Mouse (Mus musculus): ENCODE measurements around the gene Rnf121. TPM values are rescaled to one million over a fixed set of nuclear protein-coding genes. Genes with fewer than 3 reads are reported as not detected.

Gene Rnf121
- total RNA-seq, 1 experiment from 2014 or later: 6.6 TPM

DNA sequence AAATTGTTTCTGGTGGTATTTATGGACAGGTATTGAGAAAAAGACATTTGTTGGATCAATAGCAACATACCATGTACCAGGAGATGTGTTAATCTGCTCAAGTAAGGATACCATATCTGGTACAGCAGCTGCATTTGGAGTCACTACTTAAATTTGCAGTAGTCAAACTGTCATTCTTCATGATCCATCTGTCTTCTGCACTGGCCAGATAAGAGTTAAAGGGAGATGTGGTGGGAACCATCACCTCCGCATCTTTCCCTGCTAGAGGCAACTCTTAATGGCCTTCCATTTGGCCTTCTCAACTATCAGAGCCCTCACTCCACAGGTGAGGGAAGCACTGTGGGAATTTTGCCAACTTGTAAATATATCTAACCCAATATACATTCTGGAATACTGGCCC lies 58.7 kb downstream of the Rnf121 start:
- 0 out of 2 replicates have a peak, but pooled peaks have one; percentile 13 for ATAC-seq (replicated peaks; ENCODE audit: low read depth, poor library complexity, severe bottlenecking)

DNA sequence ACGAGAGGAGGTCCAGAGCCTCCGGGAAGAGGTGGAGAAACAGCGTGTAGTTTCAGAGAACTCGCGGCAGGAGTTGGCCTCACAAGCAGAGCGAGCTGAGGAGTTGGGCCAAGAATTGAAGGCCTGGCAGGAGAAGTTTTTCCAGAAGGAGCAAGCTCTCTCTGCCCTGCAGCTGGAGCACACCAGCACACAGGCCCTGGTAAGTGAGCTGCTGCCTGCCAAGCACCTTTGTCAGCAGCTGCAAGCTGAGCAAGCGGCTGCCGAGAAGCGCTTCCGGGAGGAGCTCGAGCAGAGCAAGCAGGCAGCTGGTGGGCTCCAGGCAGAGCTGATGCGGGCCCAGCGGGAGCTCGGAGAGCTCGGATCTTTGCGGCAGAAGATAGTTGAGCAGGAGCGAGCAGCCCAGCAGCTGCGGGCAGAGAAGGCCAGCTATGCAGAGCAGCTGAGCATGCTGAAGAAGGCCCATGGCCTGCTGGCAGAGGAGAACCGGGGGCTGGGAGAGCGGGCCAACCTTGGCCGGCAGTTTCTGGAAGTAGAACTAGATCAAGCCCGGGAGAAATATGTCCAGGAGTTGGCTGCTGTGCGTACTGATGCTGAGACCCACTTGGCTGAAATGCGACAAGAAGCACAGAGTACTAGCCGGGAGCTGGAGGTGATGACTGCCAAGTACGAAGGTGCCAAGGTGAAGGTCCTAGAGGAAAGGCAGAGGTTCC lies 64.2 kb downstream of the Rnf121 start:
- ATAC-seq (replicated peaks; ENCODE audit: low read depth, poor library complexity, severe bottlenecking): no peak

GRCm38 (mm10) chr7:102000296-102000695 lies 65.0 kb downstream of the Rnf121 start:
- no peak for ATAC-seq (replicated peaks; ENCODE audit: low read depth, poor library complexity, severe bottlenecking)

- no peak for ATAC-seq (replicated peaks; ENCODE audit: low read depth, poor library complexity, severe bottlenecking)
Observed at GRCm38 (mm10) chr7:101999461-102000151, 65.7 kb downstream of the Rnf121 start.

- ATAC-seq (replicated peaks; ENCODE audit: low read depth, poor library complexity, severe bottlenecking): peak; percentile 77
Observed at GRCm38 (mm10) chr7:101998194-101998927, 66.9 kb downstream of the Rnf121 start.

DNA sequence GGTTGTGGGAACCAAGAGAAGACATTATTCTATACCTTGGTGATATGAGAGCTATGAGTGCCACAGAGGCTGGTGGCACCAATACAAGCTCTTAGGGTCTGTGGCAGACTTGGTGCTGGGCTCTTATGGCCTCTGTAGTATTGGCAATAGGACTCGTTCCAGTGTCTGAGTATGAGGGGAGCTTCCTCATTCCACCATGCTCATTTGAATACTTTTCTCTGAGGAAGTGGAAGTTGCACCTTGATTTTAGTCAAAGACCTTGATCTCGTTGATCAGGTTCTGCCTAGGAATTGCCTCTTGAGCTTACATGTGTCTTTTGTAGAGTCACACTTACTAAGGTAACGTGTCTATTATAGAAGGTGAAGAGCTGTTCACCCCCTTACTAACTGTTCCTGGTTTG lies 71.0 kb downstream of the Rnf121 start:
- no peak for ATAC-seq (replicated peaks; ENCODE audit: low read depth, poor library complexity, severe bottlenecking)

GRCm38 (mm10) chr7:101985081-101985480 lies 80.2 kb downstream of the Rnf121 start:
- no peak for ATAC-seq (replicated peaks; ENCODE audit: low read depth, poor library complexity, severe bottlenecking)

DNA sequence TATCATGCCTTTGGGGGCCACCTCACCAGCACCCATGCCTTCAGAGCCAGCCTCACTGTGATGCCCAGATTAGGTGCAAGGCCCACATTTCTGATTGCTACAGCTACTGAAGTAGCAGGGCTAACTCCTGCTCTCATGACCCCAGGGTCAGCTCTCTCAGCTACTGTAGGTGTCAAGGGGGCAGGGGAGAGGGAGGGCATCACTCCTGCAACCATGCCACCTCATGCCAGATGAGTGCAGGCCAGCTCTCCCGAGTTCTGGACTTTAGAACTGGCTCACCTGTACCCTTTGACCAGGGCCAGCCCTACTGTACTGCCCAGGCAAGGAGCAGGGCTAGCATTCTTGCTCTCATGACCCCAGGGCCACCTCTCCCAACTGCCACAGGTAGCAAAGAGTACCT lies 82.5 kb downstream of the Rnf121 start:
- ATAC-seq (replicated peaks; ENCODE audit: low read depth, poor library complexity, severe bottlenecking): no peak

GRCm38 (mm10) chr7:101974505-101974904 lies 90.8 kb downstream of the Rnf121 start:
- no peak for ATAC-seq (replicated peaks; ENCODE audit: low read depth, poor library complexity, severe bottlenecking)

DNA sequence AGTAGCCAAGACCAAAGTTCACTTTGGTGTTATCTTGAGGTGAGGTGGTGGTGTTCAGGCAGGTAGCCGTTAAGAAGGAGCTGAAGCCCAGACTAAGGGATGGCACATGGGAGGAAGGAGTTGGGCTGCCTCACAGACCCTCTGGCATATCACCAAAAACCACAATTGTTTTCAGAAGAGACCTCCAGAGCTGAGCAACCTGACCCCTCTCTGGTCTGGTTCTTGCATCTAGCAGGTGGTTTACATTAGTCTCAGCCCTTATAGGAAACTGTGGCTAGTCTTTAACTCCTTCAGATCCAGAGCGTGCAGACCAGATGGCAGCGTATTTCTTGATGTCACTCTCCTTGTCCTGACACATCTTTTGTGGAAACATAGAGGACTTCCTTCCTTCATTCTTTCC lies 91.5 kb downstream of the Rnf121 start:
- no peak for ATAC-seq (replicated peaks; ENCODE audit: low read depth, poor library complexity, severe bottlenecking)

DNA sequence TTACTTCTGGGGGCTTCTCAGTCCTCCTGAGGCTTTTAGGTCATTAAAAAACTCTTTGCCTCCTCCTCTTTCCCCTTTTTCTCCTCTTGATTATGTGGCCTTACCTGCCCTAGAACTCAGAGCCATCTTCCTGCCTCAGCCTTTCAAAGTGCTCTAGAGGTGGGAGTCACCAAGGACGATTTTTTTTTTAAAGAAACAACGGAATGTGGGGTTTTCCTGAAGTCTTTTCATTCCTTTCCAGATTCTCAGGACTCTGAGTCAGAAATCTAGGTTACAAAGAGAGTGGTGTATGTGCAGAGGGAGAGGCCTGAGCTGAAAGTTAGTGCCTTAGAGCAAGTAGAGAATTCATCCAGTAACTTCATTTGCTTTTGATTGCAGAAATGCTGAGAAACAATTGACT lies 93.5 kb downstream of the Rnf121 start:
- ATAC-seq (replicated peaks; ENCODE audit: low read depth, poor library complexity, severe bottlenecking): no peak

- peak; percentile 56 for ATAC-seq (replicated peaks; ENCODE audit: low read depth, poor library complexity, severe bottlenecking)
Observed at GRCm38 (mm10) chr7:101970821-101971461, 94.3 kb downstream of the Rnf121 start.

DNA sequence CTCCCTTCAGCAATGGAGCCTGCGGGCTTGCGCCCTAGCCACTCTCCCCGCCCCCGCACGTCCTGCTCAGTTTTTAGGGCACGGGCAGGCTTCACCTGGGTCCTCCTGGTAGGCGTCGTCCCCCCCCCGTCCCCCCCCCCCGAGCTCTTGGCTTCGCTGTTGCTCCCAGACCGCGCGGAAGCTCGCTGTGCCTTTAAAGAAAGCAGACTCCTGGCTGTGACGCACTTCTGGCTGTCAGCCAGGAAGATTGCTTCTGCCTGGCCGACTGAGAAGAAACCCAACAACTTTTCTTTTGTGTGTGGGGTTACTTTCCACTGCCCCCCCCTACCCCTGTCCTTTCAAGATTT lies 94.9 kb downstream of the Rnf121 start:
- ATAC-seq (replicated peaks; ENCODE audit: low read depth, poor library complexity, severe bottlenecking): peak; percentile 22; the same call in 1 of the 2 replicates

DNA sequence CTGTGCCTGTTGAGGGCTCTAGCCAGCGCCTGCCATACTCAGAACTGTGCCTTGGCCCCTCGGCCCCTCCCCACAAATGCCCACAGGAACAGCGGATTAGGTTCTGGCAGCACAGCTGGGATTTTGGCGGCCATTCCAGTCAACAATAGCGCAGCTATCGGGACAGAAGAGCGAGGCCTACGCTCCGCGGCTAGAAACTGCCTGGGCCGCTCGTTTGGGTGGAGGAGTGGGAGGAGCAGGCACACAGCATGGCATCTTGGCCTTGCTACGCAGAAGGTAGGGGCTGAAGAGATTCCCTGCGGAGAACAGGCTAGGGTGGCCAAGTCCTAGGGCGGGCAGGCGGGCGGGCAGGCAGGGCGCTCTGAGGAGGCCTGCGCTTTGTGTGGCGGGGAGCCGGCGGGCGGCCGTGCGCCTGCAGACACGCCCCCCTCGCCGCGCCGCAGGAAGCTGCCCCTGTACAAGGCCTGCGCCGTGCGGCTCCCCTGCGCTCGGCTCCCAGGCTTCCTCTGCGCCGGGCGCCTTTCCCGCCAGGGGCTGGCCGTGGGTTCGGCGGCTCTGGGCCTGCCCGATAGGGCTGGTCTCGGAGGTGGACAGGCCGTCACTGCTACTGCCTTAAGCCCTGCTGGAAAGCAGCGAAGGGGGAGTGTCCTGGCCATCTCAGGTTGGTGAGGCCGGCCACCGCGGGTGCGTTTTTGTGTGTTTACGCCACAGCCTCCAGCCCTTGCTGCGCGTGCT lies 95.4 kb downstream of the Rnf121 start:
- peak; percentile 55 for ATAC-seq (replicated peaks; ENCODE audit: low read depth, poor library complexity, severe bottlenecking)

Other genes with a start within 250 kb of the Rnf121 start
- not detected in 2 replicates for gene Phox2a, start 247.2 kb downstream of the Rnf121 start, total RNA-seq (2017)
- gene Inppl1, start 227.2 kb downstream of the Rnf121 start, total RNA-seq (2017): 1.0 and 1.8 TPM in 2 replicates
- not detected in 2 replicates for gene Folr2, start 208.3 kb downstream of the Rnf121 start, total RNA-seq (2017)
- 62.0 and 107 TPM in 2 replicates for gene Anapc15, start 201.8 kb downstream of the Rnf121 start, total RNA-seq (2017)
- not detected in 2 replicates for gene Folr1, start 194.7 kb downstream of the Rnf121 start, total RNA-seq (2017)
- gene Lamtor1, start 159.6 kb downstream of the Rnf121 start, total RNA-seq (2017): 66.9 and 67.0 TPM in 2 replicates
- 0.19 and 0.91 TPM in 2 replicates for gene Tomt, start 159.1 kb downstream of the Rnf121 start, total RNA-seq (2017)
- gene Lrrc51, start 131.6 kb downstream of the Rnf121 start, total RNA-seq (2017): 1.7 and 3.9 TPM in 2 replicates
- gene Numa1, start 131.4 kb downstream of the Rnf121 start, total RNA-seq (2017): 251 and 297 TPM in 2 replicates
- 1.9 and 3.5 TPM in 2 replicates for gene Il18bp, start 46.8 kb downstream of the Rnf121 start, total RNA-seq (2017)
- 27.5 and 43.1 TPM in 2 replicates for gene Xndc1, start within 50 bp of the Rnf121 start, total RNA-seq (2017)
- 0.68 and 0.69 TPM in 2 replicates for gene Xntrpc, start 244 bp upstream of the Rnf121 start, total RNA-seq (2017)
- 0.69 and 1.3 TPM in 2 replicates for gene Trpc2, start 17.6 kb upstream of the Rnf121 start, total RNA-seq (2017)
- gene Art1, start 36.3 kb upstream of the Rnf121 start, total RNA-seq (2017): 0.15 TPM in 1 of 2 replicates, not detected in the other
- gene Art5, start 44.0 kb upstream of the Rnf121 start, total RNA-seq (2017): 0.14 TPM in 1 of 2 replicates, not detected in the other
- gene Chrna10, start 51.4 kb upstream of the Rnf121 start, total RNA-seq (2017): 0.50 TPM in 1 of 2 replicates, not detected in the other
- gene Nup98, start 144.7 kb upstream of the Rnf121 start, total RNA-seq (2017): 54.7 and 60.9 TPM in 2 replicates
- 23.1 and 30.9 TPM in 2 replicates for gene Pgap2, start 144.7 kb upstream of the Rnf121 start, total RNA-seq (2017)
- gene Rhog, start 190.6 kb upstream of the Rnf121 start, total RNA-seq (2017): 40.9 and 43.0 TPM in 2 replicates
- gene Stim1, start 202.3 kb upstream of the Rnf121 start, total RNA-seq (2017): 20.5 and 41.0 TPM in 2 replicates

Data from common myeloid progenitor, adult 5-6 weeks (primary cell).